28 mouse cellular contexts compared by ENCODE assay signal in the genomic region with DNA sequence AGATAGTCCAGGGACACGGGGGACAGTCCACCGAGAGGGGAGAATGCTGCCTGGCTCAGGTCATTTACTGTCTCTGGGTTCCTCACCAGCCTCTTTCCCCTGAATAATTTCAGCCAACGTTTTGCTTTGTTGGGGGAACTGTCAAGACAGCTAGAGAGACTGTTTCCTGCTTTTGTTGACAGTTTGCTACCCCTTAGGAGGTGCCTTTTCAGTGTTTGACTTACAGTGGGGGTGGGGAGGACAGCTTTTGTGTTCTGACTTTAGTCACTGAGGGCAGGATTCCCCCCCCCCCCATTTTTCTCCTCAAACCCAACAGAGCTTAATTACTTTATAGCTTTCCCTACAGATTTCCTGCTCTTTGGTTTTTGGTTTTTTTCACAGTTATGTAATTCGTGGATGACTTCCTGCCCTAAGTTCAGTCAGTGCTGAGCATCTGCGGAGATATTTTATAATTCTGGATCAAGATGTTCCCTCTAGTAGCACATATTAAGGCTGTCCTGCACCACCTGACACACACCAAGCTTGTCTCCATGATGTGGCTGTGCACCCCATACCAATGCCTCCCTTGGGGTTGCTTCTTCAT. TPM values are rescaled to one million over a fixed set of nuclear protein-coding genes. Genes with fewer than 3 reads are reported as not detected.
A peak's percentile ranks its signal among the peaks of the same experiment; 100 is the strongest.
DNase-seq lines count a peak whose midpoint lies in the region; TF ChIP-seq lines count a peak whose summit lies in the region.
"Had no signal": no experiment of that assay in that cellular context is flagged by ENCODE, and none has a peak within 500 bp of the region (broad histone marks: within the 10 kb centered on the region; RNA-seq: fewer than 3 reads in every experiment).

No protein-coding gene starts in this region.

- no peak overlapping the region for H3K9ac ChIP-seq in ES-E14 (ENCODE audit: insufficient read depth, low read depth, low read length, poor library complexity, severe bottlenecking)
- H3K9ac ChIP-seq: embryonic facial prominence, embryonic 13.5 days; heart, embryonic 12.5 days had no signal

- TF ChIP-seq POLR2A in spleen, adult 2 months (IDR thresholded peaks at IDR 0.05; ENCODE audit: low read depth, low read length): no peak

- no peak for DNase-seq in spleen, adult 2 months (ENCODE audit: low read depth in 1 of 2, low spot score in 2 of 2)
- no peak for DNase-seq in spleen, adult 18-20 months
- no peak for DNase-seq in ES-E14 (ENCODE audit: low read depth, low spot score)
- DNase-seq in thymus, postnatal 25 days: peak; percentile 26
- DNase-seq in embryo, embryonic 10 days (ENCODE audit: low spot score): no peak
- no peak for DNase-seq in adrenal gland, postnatal 10 days
- DNase-seq in layer of hippocampus, adult 11-12 months (ENCODE audit: low spot score): no peak
- DNase-seq: adrenal gland, postnatal 25 days; cerebellum, adult 2 months; heart, postnatal 36 days; kidney, adult 18-20 months; kidney, postnatal 14 days; lung, adult 2 months; lung, postnatal 36 days; retina, postnatal 1 day; right cerebral cortex, postnatal 4 days had no signal

- 17% methylated on average over 5 of the region's 5 CpGs for WGBS in spleen, adult 2 months

- in situ Hi-C loops in ES-E14 (cut with MboI; ENCODE audit: low sequenced_read_pairs in 2 of 2, unreplicated experiment in 2 of 2): no loop called here

- H3K27me3 ChIP-seq in spleen, adult 2 months (ENCODE audit: control insufficient read depth, insufficient read depth, low read length): no peaks in the 10 kb centered on the region
- H3K27me3 ChIP-seq: embryonic facial prominence, embryonic 13.5 days; heart, embryonic 12.5 days had no signal

- no peak overlapping the region for H3K4me3 ChIP-seq in spleen, adult 2 months (ENCODE audit: extremely low read depth, insufficient read depth, insufficient read length)
- H3K4me3 ChIP-seq in ES-E14 (ENCODE audit: insufficient read depth in 1 of 2, low read depth in 1 of 2, low read length in 2 of 2, poor library complexity in 1 of 2, severe bottlenecking in 1 of 2): no peak overlapping the region
- H3K4me3 ChIP-seq in brown adipose tissue, adult 24 weeks (ENCODE audit: insufficient read depth, low read depth, low read length): no peak overlapping the region
- H3K4me3 ChIP-seq: embryonic facial prominence, embryonic 13.5 days; heart, embryonic 12.5 days had no signal

- H3K36me3 ChIP-seq in spleen, adult 2 months (ENCODE audit: control insufficient read depth, insufficient read depth, low read length): no peaks in the 10 kb centered on the region
- peaks cover 2% of the 10 kb centered on the region; the same call in 1 of the 2 replicates for H3K36me3 ChIP-seq in ES-E14 (ENCODE audit: control insufficient read depth, insufficient read depth, low read length, poor library complexity, severe bottlenecking)
- H3K36me3 ChIP-seq: embryonic facial prominence, embryonic 13.5 days; heart, embryonic 12.5 days had no signal

- TF ChIP-seq CTCF in spleen, adult 2 months (IDR thresholded peaks at IDR 0.05; ENCODE audit: extremely low read depth, insufficient read depth, insufficient read length, insufficient replicate concordance): no peak

- H3K27ac ChIP-seq in spleen, adult 2 months (ENCODE audit: insufficient read depth, low read length): 0 out of 2 replicates have a peak overlapping the region, but pooled peaks have one; percentile 4
- peak overlapping the region; percentile 37; the same call in 1 of the 2 replicates for H3K27ac ChIP-seq in ES-E14 (ENCODE audit: insufficient read depth, low read depth, low read length, poor library complexity, severe bottlenecking)
- peak overlapping the region; percentile 32; the same call in 1 of the 2 replicates for H3K27ac ChIP-seq in brown adipose tissue, adult 24 weeks (replicated peaks; ENCODE audit: low read depth, low read length)
- H3K27ac ChIP-seq: embryonic facial prominence, embryonic 13.5 days had no signal

- no peaks in the 10 kb centered on the region for H3K9me3 ChIP-seq in ES-E14 (ENCODE audit: control insufficient read depth, insufficient read depth, low read depth, low read length)
- H3K9me3 ChIP-seq: embryonic facial prominence, embryonic 13.5 days; heart, embryonic 12.5 days had no signal

- H3K4me1 ChIP-seq in spleen, adult 2 months (ENCODE audit: control insufficient read depth, insufficient read depth, insufficient read length): peaks cover 7% of the 10 kb centered on the region; the same call in 1 of the 2 replicates
- H3K4me1 ChIP-seq in ES-E14 (ENCODE audit: control insufficient read depth in 2 of 2, insufficient read depth in 2 of 2, low read length in 2 of 2, poor library complexity in 1 of 2): peaks cover 10 to 20% of the 10 kb centered on the region in 2 experiments
- peaks cover 8% of the 10 kb centered on the region for H3K4me1 ChIP-seq in brown adipose tissue, adult 24 weeks (ENCODE audit: control insufficient read depth, insufficient read depth, insufficient read length, low read length)
- H3K4me1 ChIP-seq: embryonic facial prominence, embryonic 13.5 days had no signal

TF ChIP-seq in ES-E14, 5 proteins besides CTCF, POLR2A, EP300 and RAD21:
- TF ChIP-seq HCFC1 (IDR thresholded peaks at IDR 0.05; ENCODE audit: borderline replicate concordance, insufficient read depth, low read length) (no peak), MAFK (IDR thresholded peaks at IDR 0.05; ENCODE audit: insufficient read depth, low read depth, low read length) (no peak), ZC3H11A (IDR thresholded peaks at IDR 0.05; ENCODE audit: borderline replicate concordance, low read depth, low read length) (no peak), ZNF384 (IDR thresholded peaks at IDR 0.05; ENCODE audit: low read depth, low read length) (no peak), CHD2 (IDR thresholded peaks at IDR 0.05; ENCODE audit: low read depth, low read length) (no peak)
TF ChIP-seq in ES-E14: peak in this region for 0.

RNA-seq across cellular contexts. Expression of a gene that starts 8.7 kb away (rescaled TPM):
- polyA plus RNA-seq in spleen, adult 2 months (2012; rRNA removed): 7.1 and 8.5 TPM in 2 replicates
- total RNA-seq in ES-E14 (2012; rRNA removed): 15.4 and 18.2 TPM in 2 replicates
- 6.1 and 7.8 TPM in 2 replicates for polyA plus RNA-seq in brown adipose tissue, adult 24 weeks (2012; ENCODE audit: insufficient read depth, insufficient read length, missing spikeins)
- 10 to 100 TPM; 14.6 to 16.7 TPM for total RNA-seq in adrenal gland, postnatal 10 days (2021)

RNA-seq across cellular contexts. Expression of a gene that starts 20.6 kb away (rescaled TPM):
- polyA plus RNA-seq in spleen, adult 2 months (2012; rRNA removed): 1,293 and 1,365 TPM in 2 replicates
- total RNA-seq in ES-E14 (2012; rRNA removed): 38.4 and 73.8 TPM in 2 replicates
- 1,264 and 2,088 TPM in 2 replicates for polyA plus RNA-seq in brown adipose tissue, adult 24 weeks (2012; ENCODE audit: insufficient read depth, insufficient read length, missing spikeins)
- total RNA-seq in adrenal gland, postnatal 10 days (2021): 100 to 1,000 TPM; 300 to 427 TPM

RNA-seq across cellular contexts. Expression of a gene that starts 33.6 kb away (rescaled TPM):
- not detected in 2 replicates for polyA plus RNA-seq in spleen, adult 2 months (2012; rRNA removed)
- not detected in 2 replicates for total RNA-seq in ES-E14 (2012; rRNA removed)
- polyA plus RNA-seq in brown adipose tissue, adult 24 weeks (2012; ENCODE audit: insufficient read depth, insufficient read length, missing spikeins): not detected in 2 replicates
- total RNA-seq in adrenal gland, postnatal 10 days (2021): not detected
- total RNA-seq: adrenal gland, postnatal 25 days; gastrocnemius, postnatal 4 days; layer of hippocampus, postnatal 10 days; left cerebral cortex, adult 8-10 months had no signal
- polyA plus RNA-seq: cerebellum, adult 2 months; embryonic facial prominence, embryonic 13.5 days; forebrain, embryonic 16.5 days; heart, embryonic 12.5 days; limb, embryonic 11.5 days; liver, embryonic 11.5 days; neural tube, embryonic 11.5 days had no signal

RNA-seq across cellular contexts. Expression of a gene that starts 59.1 kb away (rescaled TPM):
- polyA plus RNA-seq in spleen, adult 2 months (2012; rRNA removed): 0.06 and 0.11 TPM in 2 replicates
- 1.3 and 2.3 TPM in 2 replicates for total RNA-seq in ES-E14 (2012; rRNA removed)
- polyA plus RNA-seq in brown adipose tissue, adult 24 weeks (2012; ENCODE audit: insufficient read depth, insufficient read length, missing spikeins): not detected in 2 replicates
- total RNA-seq in adrenal gland, postnatal 10 days (2021): under 1 TPM; 0.30 to 0.63 TPM
- total RNA-seq: adrenal gland, postnatal 25 days; gastrocnemius, postnatal 4 days; heart, postnatal 36 days; layer of hippocampus, postnatal 10 days had no signal
- polyA plus RNA-seq: embryonic facial prominence, embryonic 13.5 days; forebrain, embryonic 16.5 days; heart, embryonic 12.5 days; limb, embryonic 11.5 days; lung, adult 2 months; neural tube, embryonic 11.5 days; urinary bladder, adult 2 months had no signal

RNA-seq across cellular contexts. Expression of a gene that starts 59.2 kb away (rescaled TPM):
- not detected in 2 replicates for polyA plus RNA-seq in spleen, adult 2 months (2012; rRNA removed)
- 0.53 and 1.9 TPM in 2 replicates for total RNA-seq in ES-E14 (2012; rRNA removed)
- not detected in 2 replicates for polyA plus RNA-seq in brown adipose tissue, adult 24 weeks (2012; ENCODE audit: insufficient read depth, insufficient read length, missing spikeins)
- not detected for total RNA-seq in adrenal gland, postnatal 10 days (2021)
- total RNA-seq: adrenal gland, postnatal 25 days; gastrocnemius, postnatal 4 days; heart, postnatal 36 days; layer of hippocampus, postnatal 10 days; left cerebral cortex, adult 8-10 months had no signal
- polyA plus RNA-seq: cerebellum, adult 2 months; embryonic facial prominence, embryonic 13.5 days; forebrain, embryonic 16.5 days; heart, embryonic 12.5 days; hindbrain, embryonic 16.5 days; limb, embryonic 11.5 days; liver, embryonic 11.5 days; lung, adult 2 months; neural tube, embryonic 11.5 days; urinary bladder, adult 2 months had no signal
